In the genomic region with DNA sequence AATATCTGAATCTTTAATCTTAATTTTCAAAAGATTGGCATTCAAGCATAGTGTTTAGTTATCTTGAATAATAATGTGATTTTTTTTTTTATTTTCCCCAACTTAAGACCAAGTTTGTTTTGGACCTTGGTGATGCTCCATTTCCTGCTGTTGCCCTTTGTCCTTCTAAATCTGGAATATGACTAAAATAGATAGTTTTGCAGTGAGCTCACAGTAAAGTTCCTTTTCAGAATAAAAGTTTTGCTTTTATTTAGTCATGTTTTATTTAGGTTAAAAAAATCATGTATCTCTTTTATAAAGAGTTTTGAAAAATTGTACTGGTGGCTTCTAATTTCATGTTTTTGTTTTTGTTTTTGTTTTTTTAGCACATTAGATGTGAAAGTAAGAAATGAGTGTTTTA, we compare ENCODE assay signal across 25 mouse cellular contexts. TPM values are rescaled to one million over a fixed set of nuclear protein-coding genes. Genes with fewer than 3 reads are reported as not detected.
DNase-seq lines count a peak whose midpoint lies in the region; ATAC-seq and TF ChIP-seq lines count a peak whose summit lies in the region.
"Had no signal": no experiment of that assay in that cellular context is flagged by ENCODE, and none has a peak within 500 bp of the region (broad histone marks: within the 10 kb centered on the region; RNA-seq: fewer than 3 reads in every experiment).

No protein-coding gene starts in this region.

- no peak overlapping the region for H3K4me3 ChIP-seq in gastrocnemius, adult 2 months
- H3K4me3 ChIP-seq in heart, postnatal 0 days (ENCODE audit: low read depth, low read length): no peak overlapping the region
- no peak overlapping the region for H3K4me3 ChIP-seq in kidney, postnatal 0 days (replicated peaks; ENCODE audit: low read depth, low read length)
- H3K4me3 ChIP-seq: forebrain, embryonic 10.5 days; forebrain, embryonic 13.5 days; heart, embryonic 12.5 days; heart, embryonic 15.5 days; hindbrain, embryonic 10.5 days; hindbrain, embryonic 13.5 days; intestine, embryonic 15.5 days had no signal

- intact Hi-C loops in gastrocnemius, adult 2 months (cut with DNase I): no loop called here

- ATAC-seq in heart, postnatal 0 days (ENCODE audit: insufficient read depth, low read depth): no peak
- no peak for ATAC-seq in kidney, postnatal 0 days (replicated peaks; ENCODE audit: low FRiP score, low read depth)
- ATAC-seq: forebrain, embryonic 13.5 days; forebrain, embryonic 16.5 days; hindbrain, embryonic 16.5 days; intestine, embryonic 15.5 days had no signal

- no peaks in the 10 kb centered on the region for H3K4me1 ChIP-seq in heart, postnatal 0 days (ENCODE audit: control insufficient read depth, insufficient read depth)
- no peaks in the 10 kb centered on the region for H3K4me1 ChIP-seq in kidney, postnatal 0 days (replicated peaks; ENCODE audit: insufficient read depth, low read length)
- H3K4me1 ChIP-seq: forebrain, embryonic 10.5 days; forebrain, embryonic 13.5 days; heart, embryonic 12.5 days; hindbrain, embryonic 10.5 days; hindbrain, embryonic 13.5 days; intestine, embryonic 15.5 days had no signal

- H3K4me2 ChIP-seq in heart, postnatal 0 days (ENCODE audit: low read depth, low read length): no peak overlapping the region
- no peak overlapping the region for H3K4me2 ChIP-seq in kidney, postnatal 0 days (ENCODE audit: low read length)
- H3K4me2 ChIP-seq: forebrain, embryonic 13.5 days; heart, embryonic 12.5 days; heart, embryonic 15.5 days; hindbrain, embryonic 13.5 days; intestine, embryonic 15.5 days had no signal

- no peak for DNase-seq in gastrocnemius, adult 2 months
- DNase-seq in gastrocnemius, postnatal 25 days: no peak
- DNase-seq in heart, postnatal 0 days (ENCODE audit: low spot score): peak; percentile 43
- no peak for DNase-seq in heart, adult 9 months (ENCODE audit: low spot score in 2 of 2)
- peak; percentile 38 for DNase-seq in kidney, postnatal 0 days (ENCODE audit: low spot score)
- DNase-seq in kidney, adult 18-20 months: no peak
- DNase-seq in cerebellum, postnatal 4 days (ENCODE audit: low spot score in 2 of 2): no peak
- DNase-seq: adrenal gland, adult 2 months; adrenal gland, postnatal 14 days; B cell, adult 2 months; cerebellum, adult 11 months; cerebellum, adult 2 months; cerebellum, adult 9-11 months; cerebellum, postnatal 25 days; gastrocnemius, postnatal 14 days; heart, postnatal 36 days had no signal

- H3K9ac ChIP-seq in heart, postnatal 0 days (replicated peaks; ENCODE audit: low read depth, low read length): no peak overlapping the region
- H3K9ac ChIP-seq in kidney, postnatal 0 days (ENCODE audit: low read depth, low read length): no peak overlapping the region
- H3K9ac ChIP-seq: forebrain, embryonic 13.5 days; heart, embryonic 12.5 days; heart, embryonic 15.5 days; hindbrain, embryonic 13.5 days; intestine, embryonic 15.5 days had no signal

- peak overlapping the region; percentile 70 for H3K27ac ChIP-seq in gastrocnemius, adult 2 months
- no peak overlapping the region for H3K27ac ChIP-seq in heart, postnatal 0 days (ENCODE audit: low read depth)
- no peak overlapping the region for H3K27ac ChIP-seq in kidney, postnatal 0 days
- H3K27ac ChIP-seq: forebrain, embryonic 10.5 days; forebrain, embryonic 13.5 days; heart, embryonic 15.5 days; hindbrain, embryonic 10.5 days; hindbrain, embryonic 13.5 days; intestine, embryonic 15.5 days had no signal

- H3K27me3 ChIP-seq in heart, postnatal 0 days (ENCODE audit: control insufficient read depth, insufficient read depth, low read length): no peaks in the 10 kb centered on the region
- H3K27me3 ChIP-seq in kidney, postnatal 0 days (ENCODE audit: insufficient read depth, low read length): no peaks in the 10 kb centered on the region
- H3K27me3 ChIP-seq: forebrain, embryonic 13.5 days; heart, embryonic 12.5 days; heart, embryonic 15.5 days; hindbrain, embryonic 13.5 days; intestine, embryonic 15.5 days had no signal

- TF ChIP-seq CTCF in gastrocnemius, adult 2 months (IDR thresholded peaks at IDR 0.05): no peak
- TF ChIP-seq CTCF in heart, postnatal 0 days (IDR thresholded peaks at IDR 0.05; ENCODE audit: low read depth): no peak
- TF ChIP-seq CTCF in kidney, postnatal 0 days (IDR thresholded peaks at IDR 0.05; ENCODE audit: low read depth): no peak

- 0 out of 2 replicates have a peak, but pooled peaks cover 7% of the 10 kb centered on the region for H3K36me3 ChIP-seq in heart, postnatal 0 days (replicated peaks; ENCODE audit: control insufficient read depth, insufficient read depth, low read length)
- no peaks in the 10 kb centered on the region for H3K36me3 ChIP-seq in kidney, postnatal 0 days (ENCODE audit: insufficient read depth, low read length)
- H3K36me3 ChIP-seq: heart, embryonic 15.5 days; hindbrain, embryonic 13.5 days; intestine, embryonic 15.5 days had no signal

- 0 out of 2 replicates have a peak, but pooled peaks have one; percentile 20 for TF ChIP-seq EP300 in heart, postnatal 0 days (IDR thresholded peaks at IDR 0.05; ENCODE audit: low read depth)

- H3K9me3 ChIP-seq in heart, postnatal 0 days (replicated peaks; ENCODE audit: control insufficient read depth, low read length): no peaks in the 10 kb centered on the region
- no peaks in the 10 kb centered on the region for H3K9me3 ChIP-seq in kidney, postnatal 0 days (replicated peaks; ENCODE audit: low read length)
- H3K9me3 ChIP-seq: forebrain, embryonic 10.5 days; forebrain, embryonic 13.5 days; heart, embryonic 12.5 days; heart, embryonic 15.5 days; hindbrain, embryonic 10.5 days; hindbrain, embryonic 13.5 days; intestine, embryonic 15.5 days had no signal

RNA-seq across cellular contexts. Expression of gene Nbeal1, which starts 8.1 kb away (rescaled TPM):
- total RNA-seq in gastrocnemius, adult 2 months (2021): 10 to 100 TPM; 26.7 to 31.7 TPM
- 10 to 100 TPM; 21.6 to 24.5 TPM for total RNA-seq in gastrocnemius, postnatal 25 days (2021)
- 19.8 and 28.1 TPM in 2 replicates for total RNA-seq in heart, postnatal 0 days (2014; rRNA removed; ENCODE audit: low replicate concordance)
- polyA plus RNA-seq in heart, postnatal 0 days (2015; fragmentation: Nextera tagmentation; extraction: Ambion mirVana): 6.1 and 6.5 TPM in 2 replicates
- polyA plus RNA-seq in kidney, postnatal 0 days (2015; fragmentation: Nextera tagmentation; extraction: Ambion mirVana): 7.9 TPM in 2 replicates

Comparison
In these comparisons a context has a peak if more than half of its experiments do, and no peak if none do; other contexts are left out.
1. DNase-seq: peak in heart, postnatal 0 days (single experiment) and kidney, postnatal 0 days (single experiment); none in gastrocnemius, adult 2 months (single experiment), gastrocnemius, postnatal 25 days (single experiment), heart, adult 9 months (0 of 2), kidney, adult 18-20 months (single experiment) and cerebellum, postnatal 4 days (0 of 2).